Mouse (Mus musculus) liver, embryonic 14.5 days (tissue): ENCODE measurements around the gene Theg.

Experiments
- CTCF ChIP-seq: IDR thresholded peaks from 2 replicates; pipeline ENCODE4 v1.5.1; 2016; ENCODE audit warnings: antibody characterized with exemption, low read depth, control low read depth
- EP300 ChIP-seq: IDR thresholded peaks from 2 replicates; pipeline ENCODE4 v1.6.1; 2016; ENCODE audit warnings: antibody characterized with exemption, low read depth

DNA sequence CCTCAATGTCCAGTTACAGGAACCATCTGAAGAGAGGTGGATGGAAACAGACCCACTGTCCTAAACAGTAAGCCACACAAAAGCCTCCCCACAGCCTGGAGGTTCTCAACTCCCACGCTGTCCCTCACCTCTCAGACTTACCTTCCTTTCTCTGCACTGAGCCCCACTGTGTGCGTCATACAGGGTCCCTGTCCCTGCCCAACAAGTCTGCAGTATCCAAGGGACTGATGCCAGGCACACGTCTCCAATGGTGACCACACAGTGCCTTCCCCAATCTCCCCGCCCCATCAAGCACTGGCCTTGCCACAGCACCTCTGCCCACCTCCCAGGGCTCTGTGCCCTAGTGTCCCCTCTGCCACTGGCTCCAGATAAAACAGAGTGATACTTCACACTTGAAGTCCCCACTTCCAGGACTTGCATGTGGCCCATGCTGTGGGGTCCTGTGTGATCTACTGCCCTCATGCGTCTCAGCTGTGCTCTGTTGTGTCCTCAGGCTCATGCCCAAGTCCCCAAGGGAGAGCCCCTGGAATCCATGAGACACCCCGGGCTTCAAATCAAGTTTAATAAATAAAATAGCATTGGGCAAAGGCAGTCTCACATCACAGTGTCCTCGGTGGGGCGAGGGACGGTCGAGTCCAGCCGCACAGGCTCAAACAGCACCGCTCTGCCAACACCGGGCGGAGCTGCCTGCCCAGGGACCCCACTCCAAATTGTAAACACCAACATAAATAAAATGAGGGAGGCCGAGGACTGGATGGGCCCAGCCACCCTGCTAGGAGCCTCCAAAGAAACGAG is 47.2 kb downstream of the Theg start:
- TF ChIP-seq CTCF (no peak), EP300 (no peak)
